Mouse (Mus musculus) gastrocnemius, adult 2 months (tissue): ENCODE measurements around the gene Smad1. TPM values are rescaled to one million over a fixed set of nuclear protein-coding genes. Genes with fewer than 3 reads are reported as not detected.
"Not testable (repeated sequence)": the region's sequence is repeated elsewhere in the genome, so short reads cannot be mapped to it uniquely, and the experiment has no call there.

Experiments
- DNase-seq: peaks from one replicate; pipeline ENCODE4 v3.0.0; 2022
- H3K27ac ChIP-seq: fragments of 200-600 bp; 2 replicates; pipeline ENCODE4 v1.8.1; 2022; ENCODE audit warnings: mild to moderate bottlenecking
- H3K4me3 ChIP-seq: fragments of 200-600 bp; 2 replicates; pipeline ENCODE4 v1.8.1; 2022; ENCODE audit warnings: mild to moderate bottlenecking, moderate library complexity
- CTCF ChIP-seq: fragments of 200-600 bp; IDR thresholded peaks from 2 replicates; pipeline ENCODE4 v1.8.1; 2022; ENCODE audit warnings: antibody characterized with exemption, mild to moderate bottlenecking, moderate library complexity
- intact Hi-C: fragments of 180-260 bp; cut with DNase I; formaldehyde crosslinking; loops from one replicate; pipeline ENCODE4 v1.15.1; 2025
- long read RNA-seq, 2 experiments: library from polyadenylated mRNA; stranded (forward); transcript quantifications; one replicate each; pipeline ENCODE4 v2.0.0; 2021
- total RNA-seq, 2 experiments: library from RNA; stranded (reverse); gene quantifications; 2 replicates each; pipeline ENCODE4 v1.2.3; 2021

Gene Smad1
- total RNA-seq, result 1 to 10 TPM; 8.9 to 9.5 TPM
- long read RNA-seq, experiment 1, transcript Smad1-202 (7 exons, 3,099 nt), result major isoform, 9 of 12 reads
- long read RNA-seq, experiment 1, partial matches to known transcripts, result 2 of 12 reads
- long read RNA-seq, experiment 1, other reads (novel, unspliced or antisense), result 1 of 12 reads
- long read RNA-seq, experiment 2, transcript Smad1-202 (7 exons, 3,099 nt), result major isoform, 12 of 17 reads
- long read RNA-seq, experiment 2, partial matches to known transcripts, result 3 of 17 reads
- long read RNA-seq, experiment 2, other reads (novel, unspliced or antisense), result 2 of 17 reads

GRCm38 (mm10) chr8:79398994-79399650, at the start of gene Smad1:
TSS of gene Smad1 (minus strand) at chr8:79399518.
- intact Hi-C loops, result loop anchor here (2.0 to 5.0 kb wide), 2 partner anchors 47 to 104 kb away; partner anchors contain the start of gene Mmaa

DNA sequence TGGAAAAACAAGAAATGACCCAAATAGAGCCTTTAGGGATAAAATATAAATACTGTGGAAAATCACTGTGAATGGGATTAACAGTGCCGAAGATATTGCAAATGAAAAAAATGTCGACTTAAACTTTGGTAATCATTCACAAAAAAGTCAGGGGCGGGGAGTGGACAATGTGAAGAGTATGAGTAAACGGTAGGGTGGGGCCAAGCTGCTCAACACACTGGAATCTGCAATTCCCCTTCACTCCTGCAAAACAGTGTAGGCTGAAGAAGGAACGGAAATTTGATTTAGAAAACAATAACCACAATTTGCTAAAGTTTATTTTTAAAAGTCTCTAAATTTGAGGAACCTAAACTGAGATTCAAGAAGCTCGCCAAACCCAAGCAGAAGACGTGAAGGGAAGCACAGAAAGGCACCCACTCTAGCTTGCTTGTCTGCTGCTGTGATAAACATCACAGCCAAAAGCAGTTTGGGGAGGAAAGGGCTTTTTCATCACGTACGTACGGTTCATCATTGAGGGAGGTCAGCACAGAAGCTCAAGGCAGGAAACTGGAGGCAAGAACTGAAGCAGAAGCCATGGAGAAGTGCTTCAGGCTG, 48.0 kb upstream of the Smad1 start:
- H3K27ac ChIP-seq, result peak overlapping the region; percentile 31; the same call in 1 of the 2 replicates
- intact Hi-C loops, result no loop called here
- no peak for TF ChIP-seq CTCF
- DNase-seq, result no peak
- H3K4me3 ChIP-seq, result no peak overlapping the region

More at GRCm38 (mm10) chr8:79398994-79399650, at the start of gene Smad1:
- peak; percentile 97 for DNase-seq
- Histone ChIP-seq H3K4me3 (peak within 1 kb of the TSS; percentile 95), H3K27ac (peak within 1 kb of the TSS; percentile 94)
- no peak for TF ChIP-seq CTCF

DNA sequence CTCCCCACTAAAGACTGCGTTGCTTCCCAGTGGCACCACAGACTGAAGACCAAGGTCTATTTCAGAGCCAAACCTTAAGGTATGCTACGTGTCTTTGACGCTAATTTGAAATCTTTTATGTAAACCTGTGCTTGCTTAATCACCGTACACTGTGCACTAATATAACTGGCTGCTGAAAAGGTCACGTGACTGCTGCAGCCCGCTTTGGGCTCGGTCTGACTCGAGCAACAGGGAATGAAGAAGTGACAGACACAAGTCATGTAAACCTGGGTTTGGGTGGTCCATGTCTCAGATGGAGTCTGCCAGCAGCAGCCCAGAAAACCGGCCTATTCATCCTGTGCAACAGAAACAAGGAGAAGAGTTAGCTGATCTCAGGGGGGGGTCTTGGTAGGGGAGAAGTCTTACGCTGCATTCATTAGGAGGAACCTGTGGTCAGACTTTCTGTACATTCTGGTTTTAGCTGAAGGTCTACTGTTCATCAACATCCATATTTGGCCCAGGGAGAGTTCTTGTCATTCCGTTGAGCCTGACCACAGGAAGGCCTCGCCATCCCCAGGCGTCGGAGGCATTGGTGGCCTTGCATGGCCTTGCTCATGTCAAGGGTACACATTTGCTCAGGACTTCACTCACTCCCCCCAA, 44.3 kb upstream of the Smad1 start:
- Histone ChIP-seq H3K27ac (no peak overlapping the region), H3K4me3 (no peak overlapping the region)
- intact Hi-C loops, result no loop called here
- DNase-seq, result no peak
- TF ChIP-seq CTCF, result no peak

DNA sequence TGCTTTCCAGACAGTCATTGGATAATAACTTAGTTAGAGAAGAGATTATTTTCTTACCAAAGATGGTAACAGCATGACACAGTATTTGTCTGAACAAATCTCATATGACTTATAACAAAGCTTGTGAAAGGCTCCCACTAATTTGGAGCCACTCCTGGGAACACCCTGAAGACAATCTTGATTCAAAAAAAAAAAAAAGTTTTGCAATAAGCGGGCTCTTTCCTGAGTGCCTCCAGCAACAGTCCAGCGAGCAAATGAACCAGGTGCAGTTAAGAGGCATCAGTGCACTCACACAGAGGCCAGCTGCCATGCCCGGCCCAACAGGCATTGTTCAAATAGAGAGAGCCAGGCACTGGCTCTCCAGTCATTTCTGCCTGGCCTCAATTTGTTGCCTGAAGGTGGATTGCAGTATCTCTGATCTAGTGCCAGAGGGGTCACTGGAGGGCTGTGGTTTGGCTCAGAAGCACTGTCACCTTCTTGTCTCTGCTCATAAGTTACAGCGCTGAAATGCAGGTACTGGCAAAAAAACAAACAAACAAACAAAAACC, 34.7 kb upstream of the Smad1 start:
- intact Hi-C loops, result no loop called here
- Histone ChIP-seq H3K27ac (no peak overlapping the region), H3K4me3 (no peak overlapping the region)
- no peak for TF ChIP-seq CTCF
- no peak for DNase-seq

DNA sequence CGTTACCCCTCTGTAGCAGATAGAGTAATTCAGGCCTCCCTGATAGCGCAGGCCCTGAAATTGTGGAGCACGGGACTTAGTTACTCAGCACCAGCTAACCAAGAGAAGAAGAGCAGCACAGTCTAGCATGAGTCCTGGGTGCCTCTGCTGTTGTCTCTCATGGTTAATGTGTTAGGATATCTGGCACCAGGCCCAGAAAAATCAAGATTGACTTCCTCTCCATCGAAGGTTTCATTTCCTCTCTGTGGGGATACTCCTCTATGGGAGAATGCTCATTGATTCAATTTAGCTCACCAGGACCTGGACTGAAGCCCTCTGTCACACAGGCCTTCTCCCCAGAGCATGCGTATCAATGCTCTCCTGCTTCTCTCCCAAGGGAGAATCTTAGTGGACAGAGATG, 15.6 kb upstream of the Smad1 start:
- DNase-seq, result no peak
- H3K4me3 ChIP-seq, result no peak overlapping the region
- H3K27ac ChIP-seq, result no peak overlapping the region
- TF ChIP-seq CTCF, result no peak
- intact Hi-C loops, result no loop called here

GRCm38 (mm10) chr8:79410501-79410900, 11.2 kb upstream of the Smad1 start:
- TF ChIP-seq CTCF, result no peak
- intact Hi-C loops, result no loop called here
- DNase-seq, result no peak
- Histone ChIP-seq H3K27ac (no peak overlapping the region), H3K4me3 (no peak overlapping the region)

DNA sequence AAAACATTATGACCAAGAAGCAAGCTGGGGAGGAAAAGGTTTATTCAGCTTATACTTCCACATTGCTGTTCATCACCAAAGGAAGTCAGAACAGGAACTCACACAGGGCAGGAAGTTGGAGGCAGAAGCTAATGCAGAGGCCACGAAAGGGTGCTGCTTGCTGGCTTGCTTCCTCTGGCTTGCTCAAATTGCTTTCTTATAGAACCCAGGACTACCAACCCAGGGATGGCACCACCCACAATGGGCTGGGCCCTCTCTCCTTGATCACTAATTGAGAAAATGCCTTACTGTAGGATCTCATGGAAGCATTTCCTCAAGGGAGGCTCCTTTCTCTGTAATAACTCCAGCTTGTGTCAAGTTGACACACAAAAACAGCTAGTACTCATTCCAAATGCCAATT, 8.0 kb upstream of the Smad1 start:
- intact Hi-C loops, H3K4me3 ChIP-seq, H3K27ac ChIP-seq, DNase-seq: not testable (repeated sequence)

- no peak for TF ChIP-seq CTCF
These were observed 5.7 kb upstream of the Smad1 start for GRCm38 (mm10) chr8:79404895-79405557.

DNA sequence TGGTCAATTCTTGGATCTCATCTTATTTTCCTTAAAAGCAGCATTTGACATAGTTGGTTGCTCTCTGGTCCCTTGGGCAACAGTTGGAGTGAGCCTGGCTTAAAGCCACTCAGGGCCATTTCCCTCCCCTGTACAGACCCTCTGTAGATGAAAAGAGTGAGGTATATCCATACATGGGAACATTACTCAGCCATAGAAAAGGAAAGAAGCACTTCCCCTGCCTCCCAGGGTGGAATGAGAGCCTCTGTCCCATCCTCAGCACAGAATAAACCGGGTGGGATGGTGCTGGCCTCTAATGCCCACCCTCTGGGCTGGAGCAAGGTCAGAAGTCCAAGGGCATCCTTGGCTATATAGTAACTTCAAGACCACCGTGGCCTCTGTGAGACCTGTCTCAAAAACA, 1.4 kb upstream of the Smad1 start:
- TF ChIP-seq CTCF, result no peak
- H3K27ac ChIP-seq, result no peak overlapping the region
- no peak overlapping the region for H3K4me3 ChIP-seq
- intact Hi-C loops, result no loop called here
- DNase-seq, result no peak

More at GRCm38 (mm10) chr8:79404895-79405557, 5.7 kb upstream of the Smad1 start:
- DNase-seq, result no peak
- no peak overlapping the region for H3K4me3 ChIP-seq
- intact Hi-C loops, result no loop called here
- H3K27ac ChIP-seq, result no peak overlapping the region

GRCm38 (mm10) chr8:79398251-79398981, 902 bp downstream of the Smad1 start:
- Histone ChIP-seq H3K4me3 (peak overlapping the region; percentile 95), H3K27ac (peak overlapping the region; percentile 94)
- DNase-seq, result peak; percentile 60
- no peak for TF ChIP-seq CTCF
- intact Hi-C loops, result loop anchor here (2.0 to 5.0 kb wide), 2 partner anchors 46 to 104 kb away; partner anchors contain the start of gene Mmaa

DNA sequence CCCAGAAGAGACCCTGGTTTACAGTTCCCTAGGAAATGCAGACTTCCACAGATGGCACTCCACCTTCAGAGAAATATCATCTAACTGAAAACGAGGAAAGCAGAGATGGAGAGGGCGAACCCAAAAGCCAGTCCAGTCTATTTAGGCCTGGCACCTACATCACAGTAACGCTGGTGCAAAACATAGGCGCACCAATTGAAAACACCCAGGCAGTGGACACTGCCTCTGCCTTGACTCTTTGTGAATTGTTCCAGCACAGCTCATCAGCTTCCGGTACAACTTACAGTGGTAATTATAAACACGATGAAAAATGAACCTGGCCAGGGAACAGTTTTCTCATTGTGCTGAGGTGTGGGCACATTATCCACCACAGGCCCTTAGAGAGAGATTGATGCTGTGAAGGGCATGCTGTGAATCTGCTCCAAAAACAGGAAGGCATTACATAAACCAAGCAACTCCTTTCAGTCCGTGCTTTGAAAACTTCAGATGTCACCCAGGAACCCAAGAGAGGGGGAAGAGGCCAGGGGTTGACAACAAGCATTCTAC, 1.5 kb downstream of the Smad1 start:
- Histone ChIP-seq H3K4me3 (peak overlapping the region; percentile 95), H3K27ac (peak overlapping the region; percentile 94)
- DNase-seq, result no peak
- intact Hi-C loops, result loop anchor here (2.0 to 5.0 kb wide), 2 partner anchors 45 to 103 kb away; partner anchors contain the start of gene Mmaa
- no peak for TF ChIP-seq CTCF
